Mouse (Mus musculus) kidney, postnatal 14 days (tissue): ENCODE results near the gene Lrrk1.

Experiments used
- DNase-seq: peaks from one replicate; pipeline ENCODE4 v3.0.0; 2022; ENCODE audit warnings: mixed read lengths

Gene Lrrk1

GRCm38 (mm10) chr7:66387813-66388521 lies at the start of gene Lrrk1:
Gene Lrrk1, minus strand, starts transcription at chr7:66388350.
- peak; percentile 78 for DNase-seq

GRCm38 (mm10) chr7:66434453-66434935 lies 46.3 kb upstream of the Lrrk1 start:
- peak; percentile 71 for DNase-seq

- peak; percentile 79 for DNase-seq
These were observed 39.4 kb upstream of the Lrrk1 start, which contains the start of gene Aldh1a3 for GRCm38 (mm10) chr7:66427437-66428161. Gene Aldh1a3, minus strand, starts transcription at chr7:66427517.

- DNase-seq = no peak
These were observed 38.9 kb upstream of the Lrrk1 start for GRCm38 (mm10) chr7:66427053-66427436.

- no peak for DNase-seq
These were observed 33.8 kb upstream of the Lrrk1 start for GRCm38 (mm10) chr7:66421903-66422302.

GRCm38 (mm10) chr7:66418981-66419380 lies 30.8 kb upstream of the Lrrk1 start:
- DNase-seq = no peak

- DNase-seq = no peak
These were observed 28.7 kb upstream of the Lrrk1 start for GRCm38 (mm10) chr7:66416829-66417228.

- DNase-seq = no peak
These were observed 24.9 kb upstream of the Lrrk1 start for GRCm38 (mm10) chr7:66413093-66413492.

GRCm38 (mm10) chr7:66409433-66409832 lies 21.3 kb upstream of the Lrrk1 start:
- peak; percentile 46 for DNase-seq

- DNase-seq = no peak
These were observed 18.8 kb upstream of the Lrrk1 start for GRCm38 (mm10) chr7:66406971-66407370.

- peak; percentile 43 for DNase-seq
These were observed 18.0 kb upstream of the Lrrk1 start for GRCm38 (mm10) chr7:66405951-66406721.

GRCm38 (mm10) chr7:66405541-66405940 lies 17.4 kb upstream of the Lrrk1 start:
- DNase-seq = peak; percentile 54

GRCm38 (mm10) chr7:66404802-66405201 lies 16.7 kb upstream of the Lrrk1 start:
- DNase-seq = no peak

GRCm38 (mm10) chr7:66404141-66404540 lies 16.0 kb upstream of the Lrrk1 start:
- peak; percentile 49 for DNase-seq

- DNase-seq = no peak
These were observed 14.7 kb upstream of the Lrrk1 start for GRCm38 (mm10) chr7:66402876-66403275.

GRCm38 (mm10) chr7:66401605-66402004 lies 13.5 kb upstream of the Lrrk1 start:
- DNase-seq = no peak

GRCm38 (mm10) chr7:66397288-66397687 lies 9.1 kb upstream of the Lrrk1 start:
- no peak for DNase-seq

- peak; percentile 90 for DNase-seq
These were observed 727 bp upstream of the Lrrk1 start for GRCm38 (mm10) chr7:66388621-66389532.

- DNase-seq = peak; percentile 41
These were observed 734 bp downstream of the Lrrk1 start for GRCm38 (mm10) chr7:66387419-66387812.

- DNase-seq = no peak
These were observed 1.7 kb downstream of the Lrrk1 start for GRCm38 (mm10) chr7:66386411-66386810.

GRCm38 (mm10) chr7:66385826-66386225 lies 2.3 kb downstream of the Lrrk1 start:
- no peak for DNase-seq

GRCm38 (mm10) chr7:66384891-66385290 lies 3.3 kb downstream of the Lrrk1 start:
- DNase-seq = no peak
